In the genomic region with DNA sequence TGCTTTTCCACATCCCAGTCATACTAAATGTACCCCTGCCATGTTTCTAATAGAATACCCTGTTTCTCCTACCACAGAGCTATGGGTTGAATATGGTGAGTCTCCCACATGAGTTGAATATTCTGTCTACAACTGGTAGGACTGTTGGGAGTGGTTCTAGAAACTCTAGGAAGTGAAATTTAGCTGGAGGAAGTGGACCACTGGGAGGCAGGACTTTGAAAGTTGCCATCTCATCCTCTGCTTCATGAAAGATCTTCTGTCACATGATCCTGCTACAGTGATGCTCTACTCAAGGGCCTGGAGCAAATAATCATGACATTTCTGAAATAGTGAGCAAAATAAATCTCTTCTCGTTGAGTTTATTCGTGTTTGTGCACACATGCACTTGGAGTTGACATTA, we compare ENCODE assay signal across 17 mouse cellular contexts. TPM values are rescaled to one million over a fixed set of nuclear protein-coding genes. Genes with fewer than 3 reads are reported as not detected.
"Had no signal": no experiment of that assay in that cellular context is flagged by ENCODE, and none has a peak within 500 bp of the region (broad histone marks: within the 10 kb centered on the region; RNA-seq: fewer than 3 reads in every experiment).

No protein-coding gene starts in this region.

- H3K9me3 ChIP-seq: neural tube, embryonic 13.5 days; neural tube, embryonic 15.5 days; stomach, embryonic 15.5 days had no signal

- H3K4me3 ChIP-seq: neural tube, embryonic 13.5 days; neural tube, embryonic 15.5 days; stomach, embryonic 15.5 days had no signal

- H3K36me3 ChIP-seq: neural tube, embryonic 13.5 days; neural tube, embryonic 15.5 days; stomach, embryonic 15.5 days had no signal

- H3K27ac ChIP-seq: neural tube, embryonic 13.5 days; neural tube, embryonic 15.5 days; stomach, embryonic 15.5 days; stomach, postnatal 0 days had no signal

- H3K4me1 ChIP-seq: neural tube, embryonic 13.5 days; stomach, embryonic 15.5 days had no signal

- DNase-seq: retina, postnatal 1 day; right cerebral cortex, adult 18-20 months; right cerebral cortex, postnatal 14 days; right cerebral cortex, postnatal 25 days; right cerebral cortex, postnatal 4 days; spleen, adult 18-20 months; thymus, adult 18-20 months; thymus, adult 2 months; thymus, postnatal 14 days; thymus, postnatal 25 days; thymus, postnatal 36 days; thymus, postnatal 4 days had no signal

RNA-seq across cellular contexts. Expression of gene Shisa9, which starts 7.2 kb away (rescaled TPM):
- total RNA-seq: neutrophil, adult 5-6 weeks had no signal
